Mouse (Mus musculus) thymus, adult 2 months (tissue): Measurements from ENCODE around the gene Xndc1. TPM values are rescaled to one million over a fixed set of nuclear protein-coding genes. Genes with fewer than 3 reads are reported as not detected.

Experiments used
- DNase-seq: peaks from one replicate; pipeline ENCODE4 v3.0.0; 2021
- H3K27ac ChIP-seq: fragments of 200-500 bp; 2 replicates; pipeline ENCODE4 v1.5.1; 2012; ENCODE audit warnings: low read length, control low read depth; ENCODE audit not compliant: control insufficient read depth, insufficient read depth
- H3K27me3 ChIP-seq: fragments of 200-500 bp; 2 replicates; pipeline ENCODE4 v1.6.1; 2012; ENCODE audit warnings: mild to moderate bottlenecking, low read length, moderate library complexity, mixed read lengths; ENCODE audit not compliant: control insufficient read depth, insufficient read depth
- H3K36me3 ChIP-seq: fragments of 200-500 bp; 2 replicates; pipeline ENCODE4 v1.6.1; 2012; ENCODE audit warnings: mild to moderate bottlenecking, low read length, moderate library complexity; ENCODE audit not compliant: control insufficient read depth, insufficient read depth
- H3K4me1 ChIP-seq: fragments of 200-500 bp; replicated peaks from 2 replicates; pipeline ENCODE4 v1.6.1; 2012; ENCODE audit warnings: low read length; ENCODE audit not compliant: control insufficient read depth, insufficient read depth
- H3K4me3 ChIP-seq: fragments of 200-500 bp; 2 replicates; pipeline ENCODE4 v1.5.1; 2012; ENCODE audit warnings: mild to moderate bottlenecking, low read length, control low read depth, moderate library complexity; ENCODE audit not compliant: control insufficient read depth, insufficient read depth
- CTCF ChIP-seq: fragments of 200-500 bp; IDR thresholded peaks from 2 replicates; pipeline ENCODE4 v1.5.1; 2012; ENCODE audit warnings: mild to moderate bottlenecking, control low read depth, low read length, moderate library complexity, borderline replicate concordance; ENCODE audit not compliant: control insufficient read depth, poor library complexity, insufficient read depth; ENCODE audit errors: extremely low read depth
- POLR2A ChIP-seq: fragments of 200-500 bp; IDR thresholded peaks from 2 replicates; pipeline ENCODE4 v1.6.1; 2012; ENCODE audit warnings: mild to moderate bottlenecking, low read length, control low read depth, moderate library complexity; ENCODE audit not compliant: control insufficient read depth, poor library complexity, insufficient read depth; ENCODE audit errors: extremely low read depth
- WGBS: fragments of 180-500 bp; shearing (Covaris S2); methylation state at CpG from one replicate; pipeline ENCODE4 v1.1.7; 2018; 5-methylcytosine and 5-hydroxymethylcytosine counted together
- polyA plus RNA-seq: library from polyadenylated mRNA; depleted of rRNA; stranded (reverse); fragments of >200 nt; gene quantifications from 2 replicates; pipeline ENCODE4 v1.2.3, GENCODE M21; 2012

The Xndc1 gene
- polyA plus RNA-seq, 1 experiment = 47.7 TPM

DNA sequence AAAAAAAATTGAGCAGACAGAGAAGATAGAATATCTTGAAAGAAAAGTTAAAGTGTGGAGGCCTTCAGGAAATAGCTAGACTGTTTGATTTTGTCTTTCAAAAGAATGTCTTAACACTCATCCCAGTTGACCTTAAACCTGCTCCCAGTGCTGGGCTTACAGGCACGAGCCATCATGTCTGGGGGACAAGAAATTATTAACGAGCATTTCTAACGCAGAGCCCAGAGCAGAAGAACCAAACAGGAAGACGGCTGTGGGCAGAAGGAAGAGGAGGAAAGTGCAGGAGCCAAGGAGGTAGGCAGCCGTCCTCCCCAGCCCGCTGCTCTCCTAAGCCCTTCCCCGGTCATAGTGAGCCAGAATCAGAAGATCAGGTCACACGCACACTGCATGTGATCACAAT is 15.0 kb downstream of the Xndc1 start:
- H3K36me3 ChIP-seq = peaks cover 42% of the 10 kb centered on the region
- no peak for DNase-seq
- H3K27ac ChIP-seq = no peak overlapping the region
- no peak overlapping the region for H3K4me3 ChIP-seq
- WGBS = 98% methylated on average over 8 of the region's 8 CpGs
- H3K27me3 ChIP-seq = no peaks in the 10 kb centered on the region
- no peaks in the 10 kb centered on the region for H3K4me1 ChIP-seq
- TF ChIP-seq CTCF (no peak), POLR2A (no peak)

DNA sequence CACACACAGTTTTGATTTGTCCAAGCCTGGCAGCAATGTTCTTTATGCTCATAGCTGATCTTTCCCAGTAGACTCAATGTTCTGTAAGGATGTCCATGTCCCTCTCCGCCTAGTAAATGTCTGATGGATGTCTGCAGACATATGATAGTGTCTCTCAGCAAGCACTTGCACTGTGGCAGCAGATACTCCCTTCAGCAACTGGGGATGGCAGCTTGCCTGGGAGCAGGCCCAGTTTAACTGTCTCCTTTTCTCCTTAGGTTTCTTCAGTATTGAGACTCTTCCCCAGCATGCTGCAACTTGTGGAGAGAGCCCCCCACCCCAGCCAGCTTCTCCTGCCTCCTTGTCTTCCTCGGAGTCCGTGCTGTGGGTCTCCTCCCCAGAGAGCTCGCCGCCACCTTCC is 16.5 kb downstream of the Xndc1 start:
- DNase-seq = no peak
- Histone ChIP-seq H3K27ac (no peak overlapping the region), H3K27me3 (no peaks in the 10 kb centered on the region), H3K4me3 (no peak overlapping the region), H3K36me3 (peaks cover 38% of the 10 kb centered on the region), H3K4me1 (no peaks in the 10 kb centered on the region)
- 99% methylated on average over 5 of the region's 5 CpGs for WGBS
- TF ChIP-seq CTCF (no peak), POLR2A (no peak)

DNA sequence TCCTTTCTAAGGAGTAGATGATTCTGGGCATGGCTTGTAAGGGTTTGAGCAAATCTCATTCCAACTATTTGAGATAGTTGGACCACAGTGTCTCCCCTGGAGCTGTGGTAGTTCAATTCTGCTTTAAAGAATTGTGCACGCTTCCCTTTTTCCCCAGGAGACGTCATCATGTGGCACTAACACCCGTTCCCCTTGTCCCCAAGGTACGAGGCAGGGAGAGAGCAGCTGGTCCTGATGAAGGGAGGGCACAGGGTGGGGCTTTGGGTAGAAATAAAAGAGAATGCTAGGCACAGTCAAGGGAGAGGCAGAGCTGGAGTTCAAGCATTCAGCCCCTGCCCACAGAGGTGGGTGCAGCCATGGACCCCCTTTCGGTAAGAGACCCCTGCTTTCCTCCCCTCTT is 17.5 kb downstream of the Xndc1 start, which contains the start of gene Trpc2:
Trpc2 (plus strand) TSS at position 301 of the 400 bp plus-strand sequence.
- Histone ChIP-seq H3K36me3 (peaks cover 34% of the 10 kb centered on the region), H3K4me1 (no peaks in the 10 kb centered on the region), H3K27ac (no peak within 1 kb of the TSS), H3K4me3 (no peak within 1 kb of the TSS), H3K27me3 (no peaks in the 10 kb centered on the region)
- 90% methylated on average over 5 of the region's 5 CpGs for WGBS
- no peak for TF ChIP-seq CTCF
- TF ChIP-seq POLR2A = no peak
- DNase-seq = no peak

DNA sequence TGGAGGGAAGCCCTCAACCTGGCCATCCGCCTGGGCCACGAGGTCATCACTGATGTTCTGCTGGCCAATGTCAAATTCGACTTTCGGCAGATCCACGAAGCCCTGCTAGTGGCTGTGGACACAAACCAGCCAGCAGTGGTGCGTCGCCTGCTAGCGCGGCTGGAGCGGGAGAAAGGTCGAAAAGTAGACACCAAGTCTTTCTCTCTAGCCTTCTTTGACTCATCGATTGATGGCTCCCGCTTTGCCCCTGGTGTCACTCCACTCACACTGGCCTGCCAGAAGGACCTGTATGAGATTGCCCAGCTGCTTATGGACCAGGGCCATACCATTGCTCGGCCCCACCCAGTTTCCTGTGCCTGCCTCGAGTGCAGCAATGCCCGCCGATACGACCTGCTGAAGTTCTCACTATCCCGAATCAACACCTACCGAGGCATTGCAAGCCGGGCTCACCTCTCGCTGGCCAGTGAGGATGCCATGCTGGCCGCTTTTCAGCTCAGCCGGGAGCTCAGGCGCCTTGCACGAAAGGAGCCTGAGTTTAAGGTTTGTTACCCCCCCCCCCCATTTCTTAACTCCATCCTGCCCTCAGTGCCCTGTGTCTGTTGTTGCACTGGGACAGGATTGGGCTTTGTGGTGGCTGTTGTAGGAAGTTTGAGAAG is 18.9 kb downstream of the Xndc1 start:
- TF ChIP-seq POLR2A (no peak), CTCF (no peak)
- Histone ChIP-seq H3K4me3 (no peak overlapping the region), H3K27ac (no peak overlapping the region), H3K4me1 (0 out of 2 replicates have a peak, but pooled peaks cover 1% of the 10 kb centered on the region), H3K27me3 (no peaks in the 10 kb centered on the region), H3K36me3 (peaks cover 28% of the 10 kb centered on the region)
- 96% methylated on average over 26 of the region's 26 CpGs for WGBS
- no peak for DNase-seq

DNA sequence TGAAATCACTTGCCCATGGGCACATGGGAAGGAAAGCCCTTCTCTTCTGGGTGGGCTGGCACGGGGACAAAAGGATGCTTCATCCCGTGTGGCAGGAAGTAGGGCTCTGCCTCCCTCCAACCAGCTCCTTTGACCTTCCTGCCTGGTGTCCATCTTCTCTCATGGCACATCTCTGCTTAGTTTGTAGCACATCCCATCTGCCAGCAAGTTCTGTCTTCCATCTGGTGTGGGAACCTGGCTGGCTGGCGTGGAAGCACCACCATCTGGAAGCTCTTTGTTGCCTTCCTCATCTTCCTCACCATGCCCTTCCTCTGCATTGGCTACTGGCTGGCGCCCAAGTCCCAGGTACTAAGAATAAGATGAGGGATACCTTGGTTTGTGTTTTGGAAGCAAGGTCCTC is 22.0 kb downstream of the Xndc1 start:
- no peak for DNase-seq
- no peak overlapping the region for H3K27ac ChIP-seq
- H3K4me1 ChIP-seq = 0 out of 2 replicates have a peak, but pooled peaks cover 2% of the 10 kb centered on the region
- TF ChIP-seq CTCF (no peak), POLR2A (no peak)
- no peak overlapping the region for H3K4me3 ChIP-seq
- WGBS = 85% methylated on average over 4 of the region's 4 CpGs
- H3K36me3 ChIP-seq = peaks cover 2% of the 10 kb centered on the region; the same call in 1 of the 2 replicates
- H3K27me3 ChIP-seq = no peaks in the 10 kb centered on the region

DNA sequence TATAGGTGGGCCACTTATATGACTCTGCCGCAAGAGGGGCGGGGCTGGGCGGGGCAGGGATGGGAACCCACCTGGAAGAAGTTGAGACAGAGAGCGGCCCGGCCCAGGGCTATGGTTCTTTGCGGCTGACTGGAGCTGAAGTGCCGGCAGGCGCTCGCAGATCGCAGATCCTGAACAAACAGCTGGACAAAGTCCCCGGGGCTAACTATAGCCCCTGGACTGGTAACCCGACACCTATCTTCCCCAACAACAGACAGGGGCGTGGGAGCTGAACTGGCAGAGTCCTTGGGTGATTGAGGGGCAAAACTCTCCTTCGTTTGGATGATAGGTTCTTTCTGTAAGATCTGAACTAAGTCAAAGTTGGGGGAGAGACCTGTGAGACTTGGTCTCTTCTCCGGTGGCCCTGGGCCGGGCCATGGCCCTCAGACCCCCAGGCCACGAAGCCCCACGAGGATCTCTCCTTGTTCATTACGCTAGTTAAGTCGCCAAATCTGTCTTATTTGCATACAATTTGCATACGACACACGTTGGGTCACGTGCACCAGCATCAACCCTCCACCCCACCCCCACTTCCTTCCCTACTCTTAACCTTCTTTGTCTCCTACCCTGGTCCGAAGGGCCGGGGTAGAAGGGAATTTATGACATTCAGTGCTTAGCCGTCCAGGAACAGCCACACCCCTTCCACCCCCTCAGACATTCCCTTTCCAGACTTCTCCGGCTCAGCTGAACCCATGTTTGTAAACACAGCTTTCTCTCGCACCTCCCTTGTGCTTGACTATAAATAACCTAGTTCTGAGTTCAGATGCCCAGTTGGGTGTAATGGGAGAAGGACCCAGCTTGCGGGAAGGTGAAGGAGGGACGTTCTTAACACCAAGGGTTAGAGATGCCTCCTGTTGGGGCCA is 34.7 kb downstream of the Xndc1 start:
- H3K36me3 ChIP-seq = no peaks in the 10 kb centered on the region
- peak overlapping the region; percentile 51; the same call in 1 of the 2 replicates for H3K27ac ChIP-seq
- peak overlapping the region; percentile 50 for H3K4me3 ChIP-seq
- H3K27me3 ChIP-seq = no peaks in the 10 kb centered on the region
- peak; percentile 54 for DNase-seq
- 17% methylated on average over 30 of the region's 30 CpGs for WGBS
- H3K4me1 ChIP-seq = peaks cover 23% of the 10 kb centered on the region
- no peak for TF ChIP-seq POLR2A
- TF ChIP-seq CTCF = no peak
